Mouse (Mus musculus) frontal cortex, adult (tissue): ENCODE results near the gene Kynu.
A peak's percentile ranks its signal among the peaks of the same experiment; 100 is the strongest.

Experiments
- ATAC-seq: cut with Nextera tagmentation; 2 replicates; pipeline ENCODE4 v1.9.2; 2017; ENCODE audit warnings: mild to moderate bottlenecking, moderate library complexity, mixed read lengths; ENCODE audit not compliant: low TSS enrichment

Gene Kynu

GRCm38 (mm10) chr2:43555062-43555888 is at the start of gene Kynu:
TSS of gene Kynu (plus strand) at chr2:43555329.
- ATAC-seq: no peak

- peak; percentile 100 for ATAC-seq
These were observed 48.9 kb upstream of the Kynu start for GRCm38 (mm10) chr2:43506182-43506581.

GRCm38 (mm10) chr2:43513852-43514251 is 41.3 kb upstream of the Kynu start:
- no peak for ATAC-seq

- no peak for ATAC-seq
These were observed 20.7 kb upstream of the Kynu start for GRCm38 (mm10) chr2:43534417-43534816.

GRCm38 (mm10) chr2:43542615-43543014 is 12.5 kb upstream of the Kynu start:
- no peak for ATAC-seq

- no peak for ATAC-seq
These were observed 9.5 kb upstream of the Kynu start for GRCm38 (mm10) chr2:43545665-43546064.

GRCm38 (mm10) chr2:43546448-43546847 is 8.7 kb upstream of the Kynu start:
- no peak for ATAC-seq

GRCm38 (mm10) chr2:43554216-43554615 is 913 bp upstream of the Kynu start:
- no peak for ATAC-seq

- no peak for ATAC-seq
These were observed 758 bp downstream of the Kynu start for GRCm38 (mm10) chr2:43555889-43556285.

- no peak for ATAC-seq
These were observed 1.9 kb downstream of the Kynu start for GRCm38 (mm10) chr2:43556985-43557384.

- no peak for ATAC-seq
These were observed 6.1 kb downstream of the Kynu start for GRCm38 (mm10) chr2:43561209-43561608.

GRCm38 (mm10) chr2:43562779-43563178 is 7.7 kb downstream of the Kynu start:
- ATAC-seq: no peak

- no peak for ATAC-seq
These were observed 13.3 kb downstream of the Kynu start for GRCm38 (mm10) chr2:43568406-43568805.

GRCm38 (mm10) chr2:43573526-43573925 is 18.4 kb downstream of the Kynu start:
- ATAC-seq: no peak

GRCm38 (mm10) chr2:43583243-43583812 is 28.2 kb downstream of the Kynu start:
- ATAC-seq: no peak

GRCm38 (mm10) chr2:43585508-43585907 is 30.4 kb downstream of the Kynu start:
- no peak for ATAC-seq

GRCm38 (mm10) chr2:43587832-43588231 is 32.7 kb downstream of the Kynu start:
- no peak for ATAC-seq

- no peak for ATAC-seq
These were observed 37.0 kb downstream of the Kynu start for GRCm38 (mm10) chr2:43592001-43592704.

- no peak for ATAC-seq
These were observed 58.4 kb downstream of the Kynu start for GRCm38 (mm10) chr2:43613571-43613970.

GRCm38 (mm10) chr2:43621140-43621539 is 66.0 kb downstream of the Kynu start:
- ATAC-seq: no peak

- peak; percentile 65; the same call in 1 of the 2 replicates for ATAC-seq
These were observed 67.7 kb downstream of the Kynu start for GRCm38 (mm10) chr2:43622844-43623243.

- no peak for ATAC-seq
These were observed 76.7 kb downstream of the Kynu start for GRCm38 (mm10) chr2:43631786-43632185.

GRCm38 (mm10) chr2:43636498-43636897 is 81.4 kb downstream of the Kynu start:
- ATAC-seq: no peak
